Mouse (Mus musculus) spleen, adult 2 months (tissue): ENCODE results near the gene Wscd1.

Experiments
- CTCF ChIP-seq: fragments of 200-500 bp; IDR thresholded peaks from 2 replicates; pipeline ENCODE4 v1.5.1; 2011; ENCODE audit warnings: mild to moderate bottlenecking, inconsistent platforms; ENCODE audit not compliant: insufficient read depth, insufficient read length, insufficient replicate concordance; ENCODE audit errors: extremely low read depth
- POLR2A ChIP-seq: fragments of 200-500 bp; IDR thresholded peaks from 2 replicates; pipeline ENCODE4 v1.6.1; 2011; ENCODE audit warnings: low read depth, low read length, inconsistent platforms

DNA sequence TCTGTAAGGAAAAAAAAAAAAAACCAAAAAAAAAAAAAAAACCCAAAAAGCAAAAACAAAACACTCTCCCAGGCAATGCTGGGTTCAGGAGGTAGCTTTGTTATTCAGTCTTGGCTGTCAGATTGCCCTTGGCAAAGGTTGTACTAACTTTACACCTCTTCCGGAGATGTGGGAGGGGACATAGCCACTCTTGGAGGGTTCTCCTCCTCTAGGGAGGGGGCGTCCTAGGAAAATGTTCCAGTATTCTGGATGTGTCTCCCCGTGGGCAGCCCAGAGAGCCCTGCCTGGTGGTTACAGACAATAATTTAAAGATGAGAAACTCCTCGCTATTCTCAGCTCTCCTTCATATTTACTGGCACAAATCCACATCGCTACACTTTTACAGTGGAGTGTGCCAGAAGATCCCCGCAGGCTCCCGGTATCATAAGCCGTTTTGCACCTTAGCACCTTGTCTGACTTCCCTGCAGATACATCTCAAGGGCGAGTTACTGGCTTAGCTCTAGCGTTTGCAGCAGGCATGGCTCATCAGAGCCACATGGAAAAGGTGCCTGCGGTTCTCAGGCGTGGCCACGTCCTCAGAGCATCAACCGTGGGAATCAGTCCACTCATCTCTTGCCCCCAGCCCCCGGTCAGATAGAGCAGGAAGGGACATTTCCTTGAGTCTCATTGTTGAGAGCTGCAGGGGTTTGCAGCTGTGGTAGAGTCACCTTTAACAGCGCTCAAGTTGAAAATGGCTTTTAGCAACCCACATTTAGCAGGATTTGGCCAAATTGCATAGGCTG, 24.5 kb downstream of the Wscd1 start:
- TF ChIP-seq CTCF (no peak), POLR2A (no peak)
